Mouse (Mus musculus) lung, postnatal 0 days (tissue): Measurements from ENCODE around the gene Gm14085.

Source experiments
- CTCF ChIP-seq: IDR thresholded peaks from 2 replicates; pipeline ENCODE4 v1.5.1; 2016; ENCODE audit warnings: antibody characterized with exemption, mild to moderate bottlenecking
- EP300 ChIP-seq: IDR thresholded peaks from 2 replicates; pipeline ENCODE4 v1.6.1; 2016; ENCODE audit warnings: antibody characterized with exemption, mild to moderate bottlenecking, control low read depth

DNA sequence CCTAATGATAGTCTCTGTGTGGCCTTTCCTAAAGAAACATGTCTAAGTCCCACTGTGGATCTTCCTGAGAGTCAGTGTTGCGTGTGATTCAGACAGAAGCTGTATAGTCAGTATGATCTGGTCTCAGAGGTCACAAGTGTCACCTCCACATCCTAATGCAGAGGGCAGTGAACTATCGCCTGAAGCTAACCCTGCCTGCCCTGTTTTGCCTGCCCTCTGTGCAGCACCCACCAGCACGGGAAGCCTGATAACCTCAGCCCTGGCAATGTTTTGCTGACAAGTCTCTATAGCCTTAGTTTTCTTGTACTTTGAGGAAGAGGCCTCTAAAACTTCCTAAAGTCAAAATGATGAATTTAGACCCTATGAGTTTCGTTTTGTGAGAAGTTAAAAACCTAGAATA is 85.7 kb downstream of the Gm14085 start:
- TF ChIP-seq EP300 (no peak), CTCF (no peak)
